Mouse (Mus musculus) liver, adult 2 months (tissue): Measurements from ENCODE around the gene Hsd17b1.

ENCODE experiments used
- CTCF ChIP-seq: fragments of 200-500 bp; IDR thresholded peaks from 2 replicates; pipeline ENCODE4 v1.5.1; 2011; ENCODE audit warnings: low read depth, low read length, control low read depth
- POLR2A ChIP-seq: fragments of 200-500 bp; IDR thresholded peaks from 2 replicates; pipeline ENCODE4 v1.6.1; 2011; ENCODE audit warnings: low read length, control low read depth; ENCODE audit not compliant: insufficient read depth; ENCODE audit errors: extremely low read depth

- no peak for TF ChIP-seq CTCF
- TF ChIP-seq POLR2A = no peak
Observed at GRCm38 (mm10) chr11:101081659-101082058, 3.4 kb downstream of the Hsd17b1 start.
